Mouse (Mus musculus) liver, embryonic 12.5 days (tissue): ENCODE measurements around the gene Celsr3. TPM values are rescaled to one million over a fixed set of nuclear protein-coding genes. Genes with fewer than 3 reads are reported as not detected.

Source experiments
- ATAC-seq: fragments of 200-750 bp; cut with Nextera tagmentation; 2 replicates; pipeline ENCODE4 v1.8.0; 2017; ENCODE audit warnings: moderate number of reproducible peaks, mild to moderate bottlenecking, moderate library complexity
- H3K27ac ChIP-seq: fragments of 300-500 bp; sonication (generic); 2 replicates; pipeline ENCODE4 v1.5.1; 2016; ENCODE audit warnings: mild to moderate bottlenecking
- H3K27me3 ChIP-seq: fragments of 300-500 bp; sonication (generic); replicated peaks from 2 replicates; pipeline ENCODE4 v1.6.1; 2016; ENCODE audit warnings: mild to moderate bottlenecking, moderate library complexity
- H3K36me3 ChIP-seq: fragments of 300-500 bp; sonication (generic); 2 replicates; pipeline ENCODE4 v1.6.1; 2016; ENCODE audit warnings: mild to moderate bottlenecking, moderate library complexity
- H3K4me1 ChIP-seq: fragments of 300-500 bp; sonication (generic); 2 replicates; pipeline ENCODE4 v1.6.1; 2016
- H3K4me2 ChIP-seq: fragments of 300-500 bp; sonication (generic); 2 replicates; pipeline ENCODE4 v1.6.1; 2016; ENCODE audit warnings: mild to moderate bottlenecking, moderate library complexity
- H3K4me3 ChIP-seq: fragments of 300-500 bp; sonication (generic); 2 replicates; pipeline ENCODE4 v1.5.1; 2016; ENCODE audit warnings: mild to moderate bottlenecking, moderate library complexity
- H3K9ac ChIP-seq: fragments of 300-500 bp; sonication (generic); 2 replicates; pipeline ENCODE4 v1.6.1; 2016; ENCODE audit warnings: mild to moderate bottlenecking, moderate library complexity
- H3K9me3 ChIP-seq: fragments of 300-500 bp; sonication (generic); replicated peaks from 2 replicates; pipeline ENCODE4 v1.6.1; 2016; ENCODE audit warnings: mild to moderate bottlenecking, moderate library complexity
- WGBS: fragments of 180-500 bp; shearing (Covaris S2); methylation state at CpG from one replicate; pipeline ENCODE4 v1.1.7; 2016; ENCODE audit not compliant: insufficient replicate concordance; 5-methylcytosine and 5-hydroxymethylcytosine counted together
- polyA plus RNA-seq: library from polyadenylated mRNA; unstranded; fragments of >200 nt; fragmentation: Nextera tagmentation; extraction: Ambion mirVana; gene quantifications from 2 replicates; pipeline ENCODE4 v1.2.1, GENCODE M21; 2016

Celsr3 gene
- polyA plus RNA-seq, 1 experiment from 2014 or later: 0.15 TPM

- Histone ChIP-seq H3K9me3 (no peaks in the 10 kb centered on the region), H3K36me3 (no peaks in the 10 kb centered on the region), H3K4me1 (peaks cover 27% of the 10 kb centered on the region), H3K27me3 (peaks cover 88% of the 10 kb centered on the region), H3K27ac (no peak overlapping the region), H3K9ac (no peak overlapping the region), H3K4me3 (peak overlapping the region; percentile 59), H3K4me2 (peak overlapping the region; percentile 93)
- 6% methylated on average over 23 of the region's 23 CpGs for WGBS
- no peak for ATAC-seq
These were observed 5.5 kb downstream of the Celsr3 start for GRCm38 (mm10) chr9:108831637-108832036.

GRCm38 (mm10) chr9:108832390-108833108 is 6.4 kb downstream of the Celsr3 start:
- WGBS: 7% methylated on average over 46 of the region's 46 CpGs
- Histone ChIP-seq H3K4me1 (peaks cover 21% of the 10 kb centered on the region), H3K27ac (no peak overlapping the region), H3K4me2 (peak overlapping the region; percentile 93), H3K9me3 (no peaks in the 10 kb centered on the region), H3K9ac (no peak overlapping the region), H3K4me3 (peak overlapping the region; percentile 59), H3K27me3 (peaks cover 87% of the 10 kb centered on the region), H3K36me3 (no peaks in the 10 kb centered on the region)
- ATAC-seq: peak; percentile 97

DNA sequence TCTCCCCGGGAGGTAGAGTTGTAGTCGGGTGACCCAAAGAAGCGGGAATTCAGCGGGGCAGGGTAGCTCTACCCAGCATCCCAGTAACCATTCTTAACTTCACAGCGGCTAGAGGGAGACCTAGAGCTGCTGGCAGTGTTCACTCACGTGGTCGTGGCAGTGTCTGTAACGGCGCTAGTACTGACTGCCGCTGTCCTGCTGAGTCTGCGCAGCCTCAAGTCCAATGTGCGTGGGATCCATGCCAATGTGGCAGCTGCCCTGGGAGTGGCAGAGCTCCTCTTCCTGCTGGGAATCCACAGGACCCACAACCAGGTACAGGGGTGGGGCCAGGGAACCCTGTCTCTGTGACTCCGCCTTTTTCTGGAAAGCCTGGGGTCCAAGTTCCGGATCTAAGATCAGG is 16.9 kb downstream of the Celsr3 start:
- WGBS: 9% methylated on average over 14 of the region's 14 CpGs
- ATAC-seq: peak; percentile 8; the same call in 1 of the 2 replicates

DNA sequence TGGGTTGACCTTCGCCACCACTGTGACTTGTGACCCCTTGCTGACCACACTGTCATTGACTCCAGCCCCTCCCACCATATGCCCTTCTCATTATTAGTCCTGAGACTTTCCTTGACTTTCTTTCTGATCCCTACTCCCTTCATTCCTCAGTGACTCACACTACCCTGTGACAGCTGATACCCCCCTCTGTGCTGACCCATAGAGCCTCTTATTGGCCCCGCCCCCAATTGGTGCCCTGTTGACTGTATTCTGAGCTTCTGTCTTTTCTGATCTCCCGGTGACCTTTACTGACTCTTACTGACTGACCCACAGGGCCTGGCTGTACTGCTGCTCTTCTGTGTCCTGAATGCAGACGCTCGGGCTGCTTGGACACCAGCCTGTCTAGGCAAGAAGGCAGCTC is 19.3 kb downstream of the Celsr3 start:
- Histone ChIP-seq H3K36me3 (no peaks in the 10 kb centered on the region), H3K27ac (no peak overlapping the region), H3K4me3 (no peak overlapping the region), H3K4me1 (no peaks in the 10 kb centered on the region), H3K9ac (no peak overlapping the region), H3K4me2 (no peak overlapping the region), H3K27me3 (peaks cover 72% of the 10 kb centered on the region), H3K9me3 (no peaks in the 10 kb centered on the region)
- 66% methylated on average over 5 of the region's 5 CpGs for WGBS
- ATAC-seq: no peak

More for the DNA sequence above, 16.9 kb downstream of the Celsr3 start:
- no peak overlapping the region for H3K9ac ChIP-seq
- H3K27ac ChIP-seq: no peak overlapping the region
- no peaks in the 10 kb centered on the region for H3K9me3 ChIP-seq
- H3K4me3 ChIP-seq: no peak overlapping the region
- no peaks in the 10 kb centered on the region for H3K4me1 ChIP-seq
- H3K36me3 ChIP-seq: no peaks in the 10 kb centered on the region
- peak overlapping the region; percentile 45 for H3K4me2 ChIP-seq
- H3K27me3 ChIP-seq: peaks cover 75% of the 10 kb centered on the region

DNA sequence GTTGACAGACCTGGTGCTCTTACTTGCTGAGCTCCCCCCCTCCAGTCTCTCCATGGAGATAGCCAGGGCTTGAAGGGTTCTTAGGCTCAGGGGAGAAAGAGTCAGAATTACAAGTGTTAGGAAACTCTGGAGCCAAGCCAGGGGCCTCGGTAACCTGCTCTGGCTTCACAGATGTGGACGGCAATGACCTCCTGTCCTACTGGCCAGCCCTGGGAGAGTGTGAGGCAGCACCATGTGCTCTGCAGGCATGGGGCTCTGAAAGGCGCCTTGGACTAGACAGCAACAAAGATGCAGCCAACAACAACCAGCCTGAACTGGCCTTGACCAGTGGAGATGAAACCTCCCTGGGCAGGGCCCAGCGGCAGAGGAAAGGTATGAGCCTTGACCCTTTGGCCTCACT is 21.3 kb downstream of the Celsr3 start:
- H3K9ac ChIP-seq: no peak overlapping the region
- 59% methylated on average over 4 of the region's 4 CpGs for WGBS
- ATAC-seq: no peak
- no peak overlapping the region for H3K27ac ChIP-seq
- no peak overlapping the region for H3K4me3 ChIP-seq
- peaks cover under 1% of the 10 kb centered on the region; the same call in 1 of the 2 replicates for H3K4me1 ChIP-seq
- peaks cover 55% of the 10 kb centered on the region for H3K27me3 ChIP-seq
- no peaks in the 10 kb centered on the region for H3K9me3 ChIP-seq
- no peaks in the 10 kb centered on the region for H3K36me3 ChIP-seq
- H3K4me2 ChIP-seq: no peak overlapping the region

DNA sequence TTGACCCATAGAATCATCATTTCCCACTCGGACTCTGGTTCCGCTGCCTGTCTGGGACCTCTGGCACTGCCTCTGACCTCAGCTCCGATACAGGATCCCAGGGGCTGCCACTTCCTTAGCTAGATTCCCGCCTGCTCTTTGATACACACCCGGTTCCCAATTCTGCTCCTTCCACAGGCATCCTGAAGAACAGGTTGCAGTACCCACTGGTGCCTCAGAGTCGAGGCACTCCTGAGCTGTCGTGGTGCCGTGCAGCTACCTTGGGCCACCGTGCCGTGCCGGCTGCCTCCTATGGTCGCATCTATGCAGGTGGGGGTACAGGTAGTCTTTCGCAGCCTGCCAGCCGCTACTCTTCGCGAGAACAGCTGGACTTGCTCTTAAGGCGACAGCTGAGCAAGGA is 22.3 kb downstream of the Celsr3 start:
- no peak overlapping the region for H3K4me2 ChIP-seq
- WGBS: 52% methylated on average over 17 of the region's 17 CpGs

GRCm38 (mm10) chr9:108852976-108853375 is 26.9 kb downstream of the Celsr3 start, which contains the start of gene Slc26a6:
TSS of gene Slc26a6 (plus strand) at chr9:108853283.
- no peak for ATAC-seq

More for the DNA sequence above, 22.3 kb downstream of the Celsr3 start:
- no peak for ATAC-seq
- Histone ChIP-seq H3K4me1 (peaks cover 11% of the 10 kb centered on the region), H3K27me3 (peaks cover 44% of the 10 kb centered on the region), H3K9ac (no peak overlapping the region), H3K4me3 (no peak overlapping the region), H3K36me3 (no peaks in the 10 kb centered on the region), H3K9me3 (no peaks in the 10 kb centered on the region), H3K27ac (no peak overlapping the region)

GRCm38 (mm10) chr9:108853635-108854240 is 27.6 kb downstream of the Celsr3 start:
- H3K9me3 ChIP-seq: no peaks in the 10 kb centered on the region
- peaks cover 34% of the 10 kb centered on the region for H3K4me1 ChIP-seq
- H3K27ac ChIP-seq: peak overlapping the region; percentile 80
- peak; percentile 89 for ATAC-seq
- WGBS: 3% methylated on average over 25 of the region's 25 CpGs
- H3K36me3 ChIP-seq: 0 out of 2 replicates have a peak, but pooled peaks cover 5% of the 10 kb centered on the region
- H3K4me3 ChIP-seq: peak overlapping the region; percentile 69
- peaks cover 17% of the 10 kb centered on the region for H3K27me3 ChIP-seq
- H3K9ac ChIP-seq: peak overlapping the region; percentile 81
- H3K4me2 ChIP-seq: peak overlapping the region; percentile 94

More at GRCm38 (mm10) chr9:108852976-108853375, 26.9 kb downstream of the Celsr3 start, which contains the start of gene Slc26a6:
- Histone ChIP-seq H3K4me1 (peaks cover 34% of the 10 kb centered on the region), H3K4me3 (peak within 1 kb of the TSS; percentile 69), H3K4me2 (peak within 1 kb of the TSS; percentile 94), H3K36me3 (0 out of 2 replicates have a peak, but pooled peaks cover 5% of the 10 kb centered on the region), H3K27ac (peak within 1 kb of the TSS; percentile 80), H3K27me3 (peaks cover 25% of the 10 kb centered on the region), H3K9me3 (no peaks in the 10 kb centered on the region), H3K9ac (peak within 1 kb of the TSS; percentile 81)
- WGBS: 80% methylated on average over 3 of the region's 3 CpGs

GRCm38 (mm10) chr9:108854241-108854696 is 28.1 kb downstream of the Celsr3 start:
- Histone ChIP-seq H3K9me3 (no peaks in the 10 kb centered on the region), H3K4me1 (peaks cover 34% of the 10 kb centered on the region), H3K36me3 (0 out of 2 replicates have a peak, but pooled peaks cover 5% of the 10 kb centered on the region), H3K9ac (peak overlapping the region; percentile 81), H3K27ac (peak overlapping the region; percentile 80), H3K4me2 (peak overlapping the region; percentile 94), H3K4me3 (peak overlapping the region; percentile 69), H3K27me3 (peaks cover 13% of the 10 kb centered on the region; the same call in 1 of the 2 replicates)
- peak; percentile 77 for ATAC-seq
- WGBS: under 1% methylated on average over 28 of the region's 28 CpGs

- Histone ChIP-seq H3K9me3 (no peaks in the 10 kb centered on the region), H3K4me3 (no peak overlapping the region), H3K9ac (no peak overlapping the region), H3K36me3 (0 out of 2 replicates have a peak, but pooled peaks cover 5% of the 10 kb centered on the region), H3K27me3 (peaks cover 10% of the 10 kb centered on the region; the same call in 1 of the 2 replicates), H3K27ac (no peak overlapping the region), H3K4me1 (peaks cover 34% of the 10 kb centered on the region), H3K4me2 (peak overlapping the region; percentile 94)
- 58% methylated on average over 5 of the region's 5 CpGs for WGBS
- no peak for ATAC-seq
These were observed 29.2 kb downstream of the Celsr3 start for GRCm38 (mm10) chr9:108855335-108855734.

DNA sequence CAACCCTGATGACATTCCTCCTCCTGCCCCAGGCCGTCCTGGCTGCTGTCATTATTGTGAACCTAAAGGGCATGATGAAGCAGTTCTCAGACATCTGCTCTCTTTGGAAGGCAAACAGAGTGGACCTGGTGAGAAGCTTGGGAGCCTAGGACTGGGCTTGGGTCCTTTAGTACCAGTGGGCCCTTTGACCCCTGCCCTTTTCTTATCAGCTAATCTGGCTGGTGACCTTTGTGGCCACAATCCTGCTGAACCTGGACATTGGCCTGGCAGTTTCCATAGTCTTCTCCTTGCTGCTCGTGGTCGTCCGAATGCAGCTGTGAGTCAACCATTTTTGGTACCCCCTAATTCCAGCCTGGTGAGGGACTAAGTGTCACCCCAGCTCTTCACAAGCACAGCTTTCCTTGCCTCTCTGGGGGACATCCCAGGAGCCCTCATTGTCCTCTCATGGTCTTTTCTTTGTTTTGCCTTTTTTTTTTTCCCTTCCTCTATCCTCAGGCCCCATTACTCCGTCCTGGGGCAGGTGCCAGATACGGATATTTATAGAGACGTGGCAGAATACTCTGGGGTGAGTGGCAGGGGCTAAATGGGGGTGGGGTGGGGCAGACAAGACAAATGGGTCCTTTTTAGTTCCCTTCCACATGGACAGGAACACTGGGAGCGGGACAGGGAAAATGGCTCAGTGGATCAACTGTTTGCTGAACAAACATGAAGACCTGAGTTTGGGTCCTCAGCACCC is 32.8 kb downstream of the Celsr3 start:
- Histone ChIP-seq H3K36me3 (0 out of 2 replicates have a peak, but pooled peaks cover 5% of the 10 kb centered on the region), H3K4me2 (no peak overlapping the region), H3K9me3 (no peaks in the 10 kb centered on the region), H3K27ac (peak overlapping the region; percentile 42; the same call in 1 of the 2 replicates), H3K4me3 (no peak overlapping the region), H3K9ac (no peak overlapping the region), H3K4me1 (peaks cover 18% of the 10 kb centered on the region), H3K27me3 (peaks cover 8% of the 10 kb centered on the region; the same call in 1 of the 2 replicates)
- 68% methylated on average over 8 of the region's 8 CpGs for WGBS
- no peak for ATAC-seq
